ENCODE assay signal across 17 mouse cellular contexts in genomic region chr6:43424978-43425377, GRCm38 (mm10).
DNase-seq lines count a peak whose midpoint lies in the region; ATAC-seq and TF ChIP-seq lines count a peak whose summit lies in the region.
"Had no signal": no experiment of that assay in that cellular context is flagged by ENCODE, and none has a peak within 500 bp of the region (broad histone marks: within the 10 kb centered on the region; RNA-seq: fewer than 3 reads in every experiment).

No protein-coding gene starts in this region.

- no peaks in the 10 kb centered on the region for H3K9me3 ChIP-seq in heart, postnatal 0 days (replicated peaks; ENCODE audit: control insufficient read depth, low read length)
- H3K9me3 ChIP-seq in forebrain, postnatal 0 days (ENCODE audit: low read length), result no peaks in the 10 kb centered on the region
- H3K9me3 ChIP-seq: heart, embryonic 12.5 days; neural tube, embryonic 13.5 days had no signal

- WGBS in heart, postnatal 0 days, result 38% methylated on average over 4 of the region's 4 CpGs
- 30% methylated on average over 4 of the region's 4 CpGs for WGBS in lung, adult 2 months
- 47% methylated on average over 4 of the region's 4 CpGs for WGBS in forebrain, postnatal 0 days

- no peak for TF ChIP-seq POLR2A in lung, adult 2 months (IDR thresholded peaks at IDR 0.05; ENCODE audit: borderline replicate concordance, extremely low read depth, low read depth, low read length)

- H3K4me2 ChIP-seq in heart, postnatal 0 days (ENCODE audit: low read depth, low read length), result no peak overlapping the region
- H3K4me2 ChIP-seq in forebrain, postnatal 0 days (ENCODE audit: low read depth), result no peak overlapping the region
- H3K4me2 ChIP-seq: heart, embryonic 12.5 days; neural tube, embryonic 13.5 days had no signal

- peak; percentile 11 for DNase-seq in adrenal gland, postnatal 10 days
- DNase-seq in adrenal gland, postnatal 4 days (ENCODE audit: low spot score in 2 of 2), result no peak
- DNase-seq in heart, postnatal 0 days (ENCODE audit: low spot score), result no peak
- DNase-seq in heart, postnatal 4 days, result no peak
- no peak for DNase-seq in lung, adult 2 months
- DNase-seq in lung, postnatal 4 days, result no peak
- peak; percentile 13 for DNase-seq in adipocyte (ENCODE audit: low spot score)
- DNase-seq in forebrain, postnatal 0 days, result no peak
- DNase-seq: adrenal gland, postnatal 36 days; B cell, adult 2 months; cerebellum, postnatal 36 days; liver, postnatal 0 days; midbrain, embryonic 14.5 days; thymus, postnatal 14 days had no signal

- peak; percentile 39 for TF ChIP-seq CTCF in heart, postnatal 0 days (IDR thresholded peaks at IDR 0.05; ENCODE audit: low read depth)
- 0 out of 2 replicates have a peak, but pooled peaks have one; percentile 2 for TF ChIP-seq CTCF in lung, adult 2 months (IDR thresholded peaks at IDR 0.05; ENCODE audit: insufficient read depth, low read length)
- no peak for TF ChIP-seq CTCF in forebrain, postnatal 0 days (IDR thresholded peaks at IDR 0.05; ENCODE audit: low read depth)

- no peak for TF ChIP-seq EP300 in heart, postnatal 0 days (IDR thresholded peaks at IDR 0.05; ENCODE audit: low read depth)

- H3K9ac ChIP-seq in heart, postnatal 0 days (replicated peaks; ENCODE audit: low read depth, low read length), result no peak overlapping the region
- no peak overlapping the region for H3K9ac ChIP-seq in forebrain, postnatal 0 days
- H3K9ac ChIP-seq: heart, embryonic 12.5 days; liver, postnatal 0 days; neural tube, embryonic 13.5 days had no signal

- ATAC-seq in heart, postnatal 0 days (ENCODE audit: insufficient read depth, low read depth), result no peak
- no peak for ATAC-seq in forebrain, postnatal 0 days
- ATAC-seq: liver, postnatal 0 days had no signal

- H3K36me3 ChIP-seq in heart, postnatal 0 days (replicated peaks; ENCODE audit: control insufficient read depth, insufficient read depth, low read length), result no peaks in the 10 kb centered on the region
- no peaks in the 10 kb centered on the region for H3K36me3 ChIP-seq in forebrain, postnatal 0 days (ENCODE audit: insufficient read depth)
- H3K36me3 ChIP-seq: heart, embryonic 12.5 days; neural tube, embryonic 13.5 days had no signal

- no peak overlapping the region for H3K27ac ChIP-seq in heart, postnatal 0 days (ENCODE audit: low read depth)
- no peak overlapping the region for H3K27ac ChIP-seq in forebrain, postnatal 0 days (ENCODE audit: low read depth, low read length)
- H3K27ac ChIP-seq: neural tube, embryonic 13.5 days had no signal

- no peaks in the 10 kb centered on the region for H3K4me1 ChIP-seq in heart, postnatal 0 days (ENCODE audit: control insufficient read depth, insufficient read depth)
- no peaks in the 10 kb centered on the region for H3K4me1 ChIP-seq in lung, adult 2 months (ENCODE audit: control insufficient read depth, insufficient read depth, low read length)
- no peaks in the 10 kb centered on the region for H3K4me1 ChIP-seq in forebrain, postnatal 0 days (ENCODE audit: insufficient read depth)
- H3K4me1 ChIP-seq: heart, embryonic 12.5 days had no signal

- H3K27me3 ChIP-seq in heart, postnatal 0 days (ENCODE audit: control insufficient read depth, insufficient read depth, low read length), result no peaks in the 10 kb centered on the region
- H3K27me3 ChIP-seq in forebrain, postnatal 0 days (ENCODE audit: insufficient read depth, low read length), result no peaks in the 10 kb centered on the region
- H3K27me3 ChIP-seq: heart, embryonic 12.5 days; neural tube, embryonic 13.5 days had no signal

- H3K4me3 ChIP-seq in heart, postnatal 0 days (ENCODE audit: low read depth, low read length), result no peak overlapping the region
- H3K4me3 ChIP-seq in lung, adult 2 months (replicated peaks; ENCODE audit: extremely low read depth, low read depth, low read length), result no peak overlapping the region
- H3K4me3 ChIP-seq in forebrain, postnatal 0 days (ENCODE audit: low read depth, low read length), result no peak overlapping the region
- H3K4me3 ChIP-seq: erythroblast, embryonic 14.5 days; heart, embryonic 12.5 days; neural tube, embryonic 13.5 days had no signal

Comparison
In these comparisons a context has a peak if more than half of its experiments do, and no peak if none do; other contexts are left out.
1. DNase-seq: peak in adrenal gland, postnatal 10 days (single experiment) and adipocyte (single experiment); none in adrenal gland, postnatal 4 days (0 of 2), heart, postnatal 0 days (single experiment), heart, postnatal 4 days (single experiment), lung, adult 2 months (single experiment), lung, postnatal 4 days (0 of 2) and forebrain, postnatal 0 days (single experiment).